Mouse (Mus musculus) thymus, adult 2 months (tissue): ENCODE measurements around the gene Rabgap1.

ENCODE experiments used
- CTCF ChIP-seq: fragments of 200-500 bp; IDR thresholded peaks from 2 replicates; pipeline ENCODE4 v1.5.1; 2012; ENCODE audit warnings: mild to moderate bottlenecking, control low read depth, low read length, moderate library complexity, borderline replicate concordance; ENCODE audit not compliant: control insufficient read depth, poor library complexity, insufficient read depth; ENCODE audit errors: extremely low read depth
- POLR2A ChIP-seq: fragments of 200-500 bp; IDR thresholded peaks from 2 replicates; pipeline ENCODE4 v1.6.1; 2012; ENCODE audit warnings: mild to moderate bottlenecking, low read length, control low read depth, moderate library complexity; ENCODE audit not compliant: control insufficient read depth, poor library complexity, insufficient read depth; ENCODE audit errors: extremely low read depth

- no peak for TF ChIP-seq POLR2A
- no peak for TF ChIP-seq CTCF
These were observed 23.2 kb downstream of the Rabgap1 start for GRCm38 (mm10) chr2:37466266-37466665.
